Comparison of ENCODE assay signal across 23 mouse cellular contexts in the genomic region with DNA sequence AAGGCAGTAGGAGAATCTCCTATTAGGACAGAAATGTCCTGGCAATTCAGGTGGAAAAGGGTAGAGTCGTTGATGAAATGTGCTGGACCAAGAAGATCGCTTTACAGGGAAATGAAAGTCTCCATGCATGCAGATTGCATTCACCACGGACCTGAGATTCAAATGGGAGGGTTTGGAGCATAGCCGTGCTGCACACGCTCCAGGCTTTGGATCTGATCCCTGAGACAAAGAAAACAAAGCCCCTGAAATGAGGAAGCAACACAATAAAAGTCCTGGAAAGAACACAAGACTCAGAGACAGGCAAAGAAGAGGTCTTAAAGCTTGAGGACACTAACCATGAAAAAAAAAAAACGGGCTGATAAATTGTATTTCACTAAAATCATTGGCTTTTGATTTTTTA.
DNase-seq lines count a peak whose midpoint lies in the region; TF ChIP-seq lines count a peak whose summit lies in the region.
"Had no signal": no experiment of that assay in that cellular context is flagged by ENCODE, and none has a peak within 500 bp of the region (broad histone marks: within the 10 kb centered on the region; RNA-seq: fewer than 3 reads in every experiment).

No protein-coding gene starts in this region.

- no peaks in the 10 kb centered on the region for H3K27me3 ChIP-seq in E14TG2a.4 (ENCODE audit: insufficient read depth, low read length)
- H3K27me3 ChIP-seq in ES-Bruce4 (ENCODE audit: control insufficient read depth, insufficient read depth, low read length, poor library complexity, severe bottlenecking): no peaks in the 10 kb centered on the region
- H3K27me3 ChIP-seq in midbrain, embryonic 10.5 days (ENCODE audit: low read depth, poor library complexity, severe bottlenecking): no peaks in the 10 kb centered on the region
- H3K27me3 ChIP-seq: embryonic facial prominence, embryonic 13.5 days; embryonic facial prominence, embryonic 15.5 days; forebrain, embryonic 12.5 days; Patski had no signal

- TF ChIP-seq POLR2A in ES-Bruce4 (IDR thresholded peaks at IDR 0.05; ENCODE audit: insufficient read depth, low read length): no peak
- no peak for TF ChIP-seq POLR2A in brain, embryonic 14.5 days (IDR thresholded peaks at IDR 0.05; ENCODE audit: borderline replicate concordance, extremely low read depth, insufficient read depth, insufficient read length, poor library complexity, severe bottlenecking)

- H3K4me1 ChIP-seq in E14TG2a.4 (replicated peaks; ENCODE audit: low read depth, low read length): peaks cover 74% of the 10 kb centered on the region
- no peaks in the 10 kb centered on the region for H3K4me1 ChIP-seq in ES-Bruce4 (ENCODE audit: control insufficient read depth, insufficient read depth, low read length)
- no peaks in the 10 kb centered on the region for H3K4me1 ChIP-seq in midbrain, embryonic 10.5 days
- H3K4me1 ChIP-seq: embryonic facial prominence, embryonic 13.5 days; embryonic facial prominence, embryonic 15.5 days; forebrain, embryonic 10.5 days; forebrain, embryonic 12.5 days had no signal

- H3K36me3 ChIP-seq in E14TG2a.4 (ENCODE audit: insufficient read depth, low read length) (peaks cover 91% of the 10 kb centered on the region), ES-Bruce4 (ENCODE audit: control insufficient read depth, insufficient read depth, low read length, poor library complexity, severe bottlenecking) (peaks cover 60% of the 10 kb centered on the region)
- H3K36me3 ChIP-seq in midbrain, embryonic 10.5 days: no peaks in the 10 kb centered on the region
- H3K36me3 ChIP-seq: embryonic facial prominence, embryonic 13.5 days; embryonic facial prominence, embryonic 15.5 days; forebrain, embryonic 10.5 days; forebrain, embryonic 12.5 days had no signal

- 66% methylated on average over 6 of the region's 6 CpGs for WGBS in midbrain, embryonic 10.5 days

- TF ChIP-seq EP300 in ES-Bruce4 (IDR thresholded peaks at IDR 0.05; ENCODE audit: insufficient read depth, low read depth, low read length): no peak

- DNase-seq in R1 (ENCODE audit: low read depth, low spot score): peak; percentile 77
- peak; percentile 28 for DNase-seq in brain, embryonic 14.5 days (ENCODE audit: low read depth)
- DNase-seq in kidney, postnatal 4 days: no peak
- no peak for DNase-seq in midbrain, embryonic 10.5 days (ENCODE audit: low spot score)
- no peak for DNase-seq in layer of hippocampus, postnatal 14 days (ENCODE audit: low spot score in 2 of 2)
- DNase-seq: adrenal gland, adult 8-10 months; adrenal gland, postnatal 14 days; adrenal gland, postnatal 36 days; cerebellum, adult 11 months; cerebellum, adult 18-20 months; cerebellum, adult 8-10 months; cerebellum, adult 9-11 months; cerebellum, postnatal 14 days; cerebellum, postnatal 36 days; embryo, embryonic 11 days had no signal

- peak overlapping the region; percentile 19; the same call in 1 of the 2 replicates for H3K9ac ChIP-seq in ES-Bruce4 (ENCODE audit: low read depth, poor library complexity, severe bottlenecking)
- H3K9ac ChIP-seq: embryonic facial prominence, embryonic 13.5 days; embryonic facial prominence, embryonic 15.5 days; forebrain, embryonic 12.5 days had no signal

- H3K4me3 ChIP-seq in E14TG2a.4 (replicated peaks; ENCODE audit: low read length) (peak overlapping the region; percentile 51; the same call in 1 of the 2 replicates), ES-Bruce4 (ENCODE audit: low read depth, low read length) (no peak overlapping the region)
- H3K4me3 ChIP-seq in midbrain, embryonic 10.5 days: no peak overlapping the region
- H3K4me3 ChIP-seq: embryonic facial prominence, embryonic 13.5 days; embryonic facial prominence, embryonic 15.5 days; erythroblast, embryonic 14.5 days; forebrain, embryonic 10.5 days; forebrain, embryonic 12.5 days had no signal

- peaks cover 27% of the 10 kb centered on the region for H3K9me3 ChIP-seq in E14TG2a.4 (ENCODE audit: low read length)
- H3K9me3 ChIP-seq in ES-Bruce4 (replicated peaks; ENCODE audit: control insufficient read depth, insufficient read depth, low read length, poor library complexity, severe bottlenecking): peaks cover 13% of the 10 kb centered on the region
- H3K9me3 ChIP-seq in midbrain, embryonic 10.5 days (replicated peaks): no peaks in the 10 kb centered on the region
- H3K9me3 ChIP-seq: embryonic facial prominence, embryonic 13.5 days; embryonic facial prominence, embryonic 15.5 days; forebrain, embryonic 10.5 days; forebrain, embryonic 12.5 days had no signal

- TF ChIP-seq CTCF in E14TG2a.4 (conservative IDR thresholded peaks at IDR 0.05; ENCODE audit: low read length): no peak
- TF ChIP-seq CTCF in ES-Bruce4 (IDR thresholded peaks at IDR 0.05; ENCODE audit: low read depth, low read length): no peak
- no peak for TF ChIP-seq CTCF in brain, embryonic 14.5 days (IDR thresholded peaks at IDR 0.05; ENCODE audit: borderline replicate concordance, extremely low read depth, insufficient read depth, insufficient read length)

- H3K27ac ChIP-seq in ES-Bruce4 (ENCODE audit: insufficient read depth, low read length): peak overlapping the region; percentile 83; the same call in 1 of the 2 replicates
- no peak overlapping the region for H3K27ac ChIP-seq in midbrain, embryonic 10.5 days (replicated peaks)
- H3K27ac ChIP-seq: embryonic facial prominence, embryonic 13.5 days; embryonic facial prominence, embryonic 15.5 days; forebrain, embryonic 10.5 days; forebrain, embryonic 12.5 days had no signal

Comparison
In these comparisons a context has a peak if more than half of its experiments do, and no peak if none do; other contexts are left out.
1. DNase-seq: peak in R1 (single experiment) and brain, embryonic 14.5 days (single experiment); none in kidney, postnatal 4 days (0 of 2), midbrain, embryonic 10.5 days (single experiment) and layer of hippocampus, postnatal 14 days (0 of 2).